Mouse (Mus musculus): Measurements from ENCODE around the gene Stard13.

Stard13 gene

GRCm38 (mm10) chr5:151142671-151143601, 90.7 kb downstream of the Stard13 start:
- no peak for DNase-seq (ENCODE audit: extremely low read depth, low read depth)

GRCm38 (mm10) chr5:151142241-151142640, 91.4 kb downstream of the Stard13 start:
- DNase-seq (ENCODE audit: extremely low read depth, low read depth), result no peak

GRCm38 (mm10) chr5:151137901-151138300, 95.7 kb downstream of the Stard13 start:
- no peak for DNase-seq (ENCODE audit: extremely low read depth, low read depth)

GRCm38 (mm10) chr5:151137311-151137710, 96.3 kb downstream of the Stard13 start:
- no peak for DNase-seq (ENCODE audit: extremely low read depth, low read depth)

- DNase-seq (ENCODE audit: extremely low read depth, low read depth), result no peak
Measured at GRCm38 (mm10) chr5:151135965-151136364, 97.7 kb downstream of the Stard13 start.

- no peak for DNase-seq (ENCODE audit: extremely low read depth, low read depth)
Measured at GRCm38 (mm10) chr5:151135078-151135826, 98.4 kb downstream of the Stard13 start.

GRCm38 (mm10) chr5:151134202-151134601, 99.4 kb downstream of the Stard13 start:
- DNase-seq (ENCODE audit: extremely low read depth, low read depth), result no peak

- no peak for DNase-seq (ENCODE audit: extremely low read depth, low read depth)
Measured at GRCm38 (mm10) chr5:151133744-151134143, 99.9 kb downstream of the Stard13 start.

GRCm38 (mm10) chr5:151129762-151130161, 103.9 kb downstream of the Stard13 start:
- no peak for DNase-seq (ENCODE audit: extremely low read depth, low read depth)

GRCm38 (mm10) chr5:151127298-151127717, 106.3 kb downstream of the Stard13 start:
- DNase-seq (ENCODE audit: extremely low read depth, low read depth), result no peak

- no peak for DNase-seq (ENCODE audit: extremely low read depth, low read depth)
Measured at GRCm38 (mm10) chr5:151126608-151127005, 107.0 kb downstream of the Stard13 start.

- DNase-seq (ENCODE audit: extremely low read depth, low read depth), result no peak
Measured at GRCm38 (mm10) chr5:151125985-151126607, 107.5 kb downstream of the Stard13 start.

- no peak for DNase-seq (ENCODE audit: extremely low read depth, low read depth)
Measured at GRCm38 (mm10) chr5:151117846-151118245, 115.8 kb downstream of the Stard13 start.

GRCm38 (mm10) chr5:151116192-151116887, 117.3 kb downstream of the Stard13 start:
- DNase-seq (ENCODE audit: extremely low read depth, low read depth), result no peak

GRCm38 (mm10) chr5:151112743-151113142, 120.9 kb downstream of the Stard13 start:
- DNase-seq (ENCODE audit: extremely low read depth, low read depth), result no peak

GRCm38 (mm10) chr5:151111080-151111871, 122.4 kb downstream of the Stard13 start:
- DNase-seq (ENCODE audit: extremely low read depth, low read depth), result no peak

GRCm38 (mm10) chr5:151110461-151110908, 123.2 kb downstream of the Stard13 start:
- DNase-seq (ENCODE audit: extremely low read depth, low read depth), result no peak

GRCm38 (mm10) chr5:151109822-151110221, 123.8 kb downstream of the Stard13 start:
- no peak for DNase-seq (ENCODE audit: extremely low read depth, low read depth)

GRCm38 (mm10) chr5:151108955-151109354, 124.7 kb downstream of the Stard13 start:
- no peak for DNase-seq (ENCODE audit: extremely low read depth, low read depth)

GRCm38 (mm10) chr5:151108291-151108897, 125.2 kb downstream of the Stard13 start:
- no peak for DNase-seq (ENCODE audit: extremely low read depth, low read depth)

All from MEL-GATA-1-ER (cell line).